Mouse (Mus musculus) right cerebral cortex, postnatal 10 days (tissue): ENCODE measurements at regions not wholly inside any gene's neighbourhood (a gene's known extent, or its start where the extent isn't known, plus 50 kb on each side); places are given as distances from the start of the nearest gene placed in this dataset.

Experiments
- DNase-seq, 2 experiments: peaks; one replicate each; pipeline ENCODE4 v3.0.0; 2021; ENCODE audit warnings: low spot score in 2 of 2

DNA sequence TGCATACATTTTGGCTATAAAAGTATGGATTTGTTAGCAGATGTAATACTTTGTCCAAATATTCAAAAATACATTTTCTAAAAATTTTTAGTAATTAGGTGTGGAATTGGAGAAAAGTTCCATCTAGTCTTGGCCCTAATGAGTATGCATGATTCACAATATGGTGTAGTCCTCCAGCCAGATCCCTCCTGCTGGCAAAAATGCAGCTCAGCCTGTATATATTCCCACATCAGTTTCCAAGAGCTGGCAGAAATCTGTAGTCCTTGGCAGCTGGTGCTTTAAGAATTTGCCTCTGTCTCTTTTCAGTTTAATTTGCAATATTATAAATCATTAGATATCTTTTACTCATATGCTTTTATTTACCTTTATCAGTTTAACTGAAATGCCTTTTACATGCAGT is 1358.3 kb downstream of the Lrfn5 start:
- DNase-seq = peak; percentile 26 to 32

DNA sequence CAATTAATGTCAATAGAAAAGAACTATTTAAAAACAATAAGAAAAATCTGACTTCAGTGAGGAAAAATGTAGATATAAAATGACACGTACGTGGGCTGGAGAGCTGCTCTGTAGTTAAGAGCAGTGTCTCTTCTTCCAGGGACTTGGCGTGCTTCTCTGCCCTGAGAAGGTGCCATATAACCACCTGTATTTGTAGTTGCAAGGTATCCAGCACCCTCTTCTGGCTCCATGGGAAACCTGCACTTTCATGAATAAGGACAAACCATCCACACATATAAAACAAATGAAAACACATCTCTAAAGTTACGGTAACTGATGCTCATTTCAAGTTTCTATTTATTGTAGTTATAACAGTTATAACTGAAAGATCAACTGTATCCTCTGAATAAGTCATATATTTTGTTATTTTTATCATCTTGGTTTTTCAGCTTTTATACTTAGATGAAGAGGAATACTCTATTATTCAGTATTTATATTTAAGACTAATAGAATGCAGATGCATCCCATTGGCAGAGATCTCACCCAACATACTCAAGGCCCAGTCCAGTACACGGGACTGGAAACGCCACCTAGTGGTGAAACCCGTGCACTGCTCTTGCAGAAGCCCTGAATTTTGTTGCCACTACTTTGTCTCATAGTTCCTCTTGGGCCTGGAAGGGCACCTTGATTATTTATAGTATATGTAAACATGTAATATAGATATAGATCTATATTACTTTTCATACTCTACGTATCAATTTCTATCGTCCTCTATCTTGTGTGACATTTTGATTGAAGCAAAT is 1370.1 kb downstream of the Lrfn5 start:
- no peak for DNase-seq
